Mouse (Mus musculus) liver, adult 2 months (tissue): ENCODE measurements around the gene Nrm. TPM values are rescaled to one million over a fixed set of nuclear protein-coding genes. Genes with fewer than 3 reads are reported as not detected.

Experiments
- DNase-seq: peaks from one replicate; pipeline ENCODE4 v3.0.0-alpha.2; 2011; ENCODE audit warnings: low read depth, low spot score; ENCODE audit errors: extremely low read depth
- H3K27ac ChIP-seq: fragments of 200-500 bp; replicated peaks from 2 replicates; pipeline ENCODE4 v1.5.1; 2012; ENCODE audit warnings: low read depth, mild to moderate bottlenecking, control low read depth, inconsistent platforms, low read length; ENCODE audit not compliant: insufficient read depth
- H3K27me3 ChIP-seq: fragments of 200-500 bp; 2 replicates; pipeline ENCODE4 v1.6.1; 2012; ENCODE audit warnings: mild to moderate bottlenecking, moderate library complexity, low read length, inconsistent platforms; ENCODE audit not compliant: control insufficient read depth, insufficient read depth
- H3K36me3 ChIP-seq: fragments of 200-500 bp; 2 replicates; pipeline ENCODE4 v1.6.1; 2012; ENCODE audit warnings: low read length, inconsistent platforms; ENCODE audit not compliant: control insufficient read depth, insufficient read depth
- H3K4me1 ChIP-seq: fragments of 200-500 bp; 2 replicates; pipeline ENCODE4 v1.6.1; 2011; ENCODE audit warnings: low read length; ENCODE audit not compliant: control insufficient read depth, insufficient read depth
- H3K4me3 ChIP-seq: fragments of 200-500 bp; 2 replicates; pipeline ENCODE4 v1.5.1; 2011; ENCODE audit warnings: low read depth, mild to moderate bottlenecking, control low read depth, low read length, moderate library complexity; ENCODE audit not compliant: insufficient read depth
- H3K79me2 ChIP-seq: fragments of 200-500 bp; 2 replicates; pipeline ENCODE4 v1.6.1; 2012; ENCODE audit warnings: inconsistent platforms, mild to moderate bottlenecking, low read length, moderate library complexity; ENCODE audit not compliant: control insufficient read depth, insufficient read depth
- H3K9ac ChIP-seq: fragments of 200-500 bp; 2 replicates; pipeline ENCODE4 v1.6.1; 2012; ENCODE audit warnings: low read depth, mild to moderate bottlenecking, control low read depth, inconsistent platforms, low read length
- CTCF ChIP-seq: fragments of 200-500 bp; IDR thresholded peaks from 2 replicates; pipeline ENCODE4 v1.5.1; 2011; ENCODE audit warnings: low read depth, low read length, control low read depth
- POLR2A ChIP-seq: fragments of 200-500 bp; IDR thresholded peaks from 2 replicates; pipeline ENCODE4 v1.6.1; 2011; ENCODE audit warnings: low read length, control low read depth; ENCODE audit not compliant: insufficient read depth; ENCODE audit errors: extremely low read depth
- WGBS: fragments of 180-500 bp; shearing (Covaris S2); methylation state at CpG from one replicate; pipeline ENCODE4 v1.1.7; 2018; 5-methylcytosine and 5-hydroxymethylcytosine counted together
- polyA plus RNA-seq: library from polyadenylated mRNA; depleted of rRNA; stranded (reverse); fragments of >200 nt; gene quantifications from 2 replicates; pipeline ENCODE4 v1.2.3, GENCODE M21; 2012
- total RNA-seq: library from RNA; depleted of rRNA; stranded (reverse); fragments of >200 nt; gene quantifications from 2 replicates; pipeline ENCODE4 v1.2.3, GENCODE M21; 2014

Nrm gene
- total and polyA plus RNA-seq, 2 experiments = 0.18 to 2.4 TPM

- no peak for DNase-seq
- 50% methylated on average over 14 of the region's 14 CpGs for WGBS
- no peak for TF ChIP-seq CTCF
- no peak for TF ChIP-seq POLR2A
- Histone ChIP-seq H3K4me3 (peak overlapping the region; percentile 44; the same call in 1 of the 2 replicates), H3K4me1 (peaks cover 11% of the 10 kb centered on the region), H3K79me2 (no peaks in the 10 kb centered on the region), H3K27me3 (no peaks in the 10 kb centered on the region), H3K9ac (no peak overlapping the region), H3K36me3 (no peaks in the 10 kb centered on the region; the same call in 1 of the 2 replicates), H3K27ac (no peak overlapping the region)
These were observed 20.6 kb upstream of the Nrm start for GRCm38 (mm10) chr17:35840561-35840960.

- Histone ChIP-seq H3K9ac (peak within 1 kb of the TSS; percentile 49), H3K4me3 (peak within 1 kb of the TSS; percentile 56)
These were observed 19.8 kb upstream of the Nrm start, which contains the start of gene Mdc1 for GRCm38 (mm10) chr17:35841076-35841950. Gene Mdc1 (plus strand): TSS chr17:35841515.

GRCm38 (mm10) chr17:35842006-35842405 lies 19.1 kb upstream of the Nrm start:
- H3K4me3 ChIP-seq = peak overlapping the region; percentile 56
- H3K27me3 ChIP-seq = no peaks in the 10 kb centered on the region
- peaks cover 2% of the 10 kb centered on the region; the same call in 1 of the 2 replicates for H3K4me1 ChIP-seq
- no peak for DNase-seq
- H3K79me2 ChIP-seq = no peaks in the 10 kb centered on the region
- H3K9ac ChIP-seq = peak overlapping the region; percentile 49; the same call in 1 of the 2 replicates
- TF ChIP-seq CTCF = no peak
- TF ChIP-seq POLR2A = no peak
- H3K27ac ChIP-seq = peak overlapping the region; percentile 16; the same call in 1 of the 2 replicates
- WGBS = 19% methylated on average over 11 of the region's 11 CpGs
- peaks cover 5% of the 10 kb centered on the region; the same call in 1 of the 2 replicates for H3K36me3 ChIP-seq

More at GRCm38 (mm10) chr17:35841076-35841950, 19.8 kb upstream of the Nrm start, which contains the start of gene Mdc1:
- Histone ChIP-seq H3K27ac (peak within 1 kb of the TSS; percentile 49), H3K4me1 (peaks cover 6% of the 10 kb centered on the region; the same call in 1 of the 2 replicates), H3K36me3 (peaks cover 4% of the 10 kb centered on the region; the same call in 1 of the 2 replicates), H3K27me3 (no peaks in the 10 kb centered on the region), H3K79me2 (no peaks in the 10 kb centered on the region)
- no peak; the same call in 1 of the 2 replicates for TF ChIP-seq CTCF
- TF ChIP-seq POLR2A = peak; percentile 54; the same call in 1 of the 2 replicates
- peak; percentile 98 for DNase-seq
- WGBS = under 1% methylated on average over 59 of the region's 59 CpGs

- Histone ChIP-seq H3K27me3 (no peaks in the 10 kb centered on the region), H3K27ac (no peak overlapping the region), H3K9ac (no peak overlapping the region), H3K4me3 (no peak overlapping the region), H3K79me2 (no peaks in the 10 kb centered on the region), H3K4me1 (peaks cover 2% of the 10 kb centered on the region; the same call in 1 of the 2 replicates), H3K36me3 (peaks cover 5% of the 10 kb centered on the region)
- DNase-seq = no peak
- WGBS = 89% methylated on average over 3 of the region's 3 CpGs
- TF ChIP-seq CTCF = peak; percentile 16; the same call in 1 of the 2 replicates
- no peak for TF ChIP-seq POLR2A
These were observed 17.6 kb upstream of the Nrm start for GRCm38 (mm10) chr17:35843514-35843913.

GRCm38 (mm10) chr17:35848112-35848511 lies 13.0 kb upstream of the Nrm start:
- no peak for DNase-seq
- Histone ChIP-seq H3K9ac (no peak overlapping the region), H3K4me3 (no peak overlapping the region), H3K27ac (no peak overlapping the region), H3K36me3 (peaks cover 15% of the 10 kb centered on the region), H3K27me3 (no peaks in the 10 kb centered on the region), H3K4me1 (no peaks in the 10 kb centered on the region), H3K79me2 (no peaks in the 10 kb centered on the region)
- 83% methylated on average over 1 of the region's 1 CpGs for WGBS
- no peak for TF ChIP-seq POLR2A
- TF ChIP-seq CTCF = peak; percentile 23; the same call in 1 of the 2 replicates

GRCm38 (mm10) chr17:35850974-35851373 lies 10.1 kb upstream of the Nrm start:
- H3K9ac ChIP-seq = no peak overlapping the region

More at GRCm38 (mm10) chr17:35850974-35851373, 10.1 kb upstream of the Nrm start:
- WGBS = 94% methylated on average over 3 of the region's 3 CpGs
- Histone ChIP-seq H3K36me3 (peaks cover 14% of the 10 kb centered on the region), H3K79me2 (no peaks in the 10 kb centered on the region), H3K27me3 (no peaks in the 10 kb centered on the region), H3K4me1 (no peaks in the 10 kb centered on the region), H3K4me3 (no peak overlapping the region), H3K27ac (no peak overlapping the region)
- DNase-seq = no peak
- TF ChIP-seq CTCF = no peak
- no peak for TF ChIP-seq POLR2A
